Mouse (Mus musculus): ENCODE results near the gene Mtx2. TPM values are rescaled to one million over a fixed set of nuclear protein-coding genes. Genes with fewer than 3 reads are reported as not detected.

Gene Mtx2
- polyA plus RNA-seq (2014; fragmentation: Illumina TruSeq; extraction: RNeasy Lipid Tissue Mini Kit (QIAGEN cat#74804); ENCODE audit: low replicate concordance) = 231 TPM

GRCm38 (mm10) chr2:74825730-74826430 is at the start of gene Mtx2:
Gene Mtx2, plus strand, starts transcription at chr2:74825803.

Other genes with a start within 250 kb of the Mtx2 start
- 32.3 TPM for gene Lnpk, start 246.4 kb upstream of the Mtx2 start, polyA plus RNA-seq (2014; fragmentation: Illumina TruSeq; extraction: RNeasy Lipid Tissue Mini Kit (QIAGEN cat#74804); ENCODE audit: low replicate concordance)
- gene Evx2, start 166.2 kb upstream of the Mtx2 start, polyA plus RNA-seq (2014; fragmentation: Illumina TruSeq; extraction: RNeasy Lipid Tissue Mini Kit (QIAGEN cat#74804); ENCODE audit: low replicate concordance) = not detected
- gene Hoxd13, start 157.5 kb upstream of the Mtx2 start, polyA plus RNA-seq (2014; fragmentation: Illumina TruSeq; extraction: RNeasy Lipid Tissue Mini Kit (QIAGEN cat#74804); ENCODE audit: low replicate concordance) = not detected
- not detected for gene Hoxd12, start 150.8 kb upstream of the Mtx2 start, polyA plus RNA-seq (2014; fragmentation: Illumina TruSeq; extraction: RNeasy Lipid Tissue Mini Kit (QIAGEN cat#74804); ENCODE audit: low replicate concordance)
- gene Hoxd11, start 146.2 kb upstream of the Mtx2 start, polyA plus RNA-seq (2014; fragmentation: Illumina TruSeq; extraction: RNeasy Lipid Tissue Mini Kit (QIAGEN cat#74804); ENCODE audit: low replicate concordance) = not detected
- gene Hoxd10, start 133.9 kb upstream of the Mtx2 start, polyA plus RNA-seq (2014; fragmentation: Illumina TruSeq; extraction: RNeasy Lipid Tissue Mini Kit (QIAGEN cat#74804); ENCODE audit: low replicate concordance) = not detected
- not detected for gene Hoxd9, start 128.1 kb upstream of the Mtx2 start, polyA plus RNA-seq (2014; fragmentation: Illumina TruSeq; extraction: RNeasy Lipid Tissue Mini Kit (QIAGEN cat#74804); ENCODE audit: low replicate concordance)
- gene Hoxd8, start 121.2 kb upstream of the Mtx2 start, polyA plus RNA-seq (2014; fragmentation: Illumina TruSeq; extraction: RNeasy Lipid Tissue Mini Kit (QIAGEN cat#74804); ENCODE audit: low replicate concordance) = 1.6 TPM
- 0.26 TPM for gene Hoxd3, start 113.9 kb upstream of the Mtx2 start, polyA plus RNA-seq (2014; fragmentation: Illumina TruSeq; extraction: RNeasy Lipid Tissue Mini Kit (QIAGEN cat#74804); ENCODE audit: low replicate concordance)
- 0.41 TPM for gene Hoxd4, start 113.9 kb upstream of the Mtx2 start, polyA plus RNA-seq (2014; fragmentation: Illumina TruSeq; extraction: RNeasy Lipid Tissue Mini Kit (QIAGEN cat#74804); ENCODE audit: low replicate concordance)
- not detected for gene Gm28230, start 99.1 kb upstream of the Mtx2 start, polyA plus RNA-seq (2014; fragmentation: Illumina TruSeq; extraction: RNeasy Lipid Tissue Mini Kit (QIAGEN cat#74804); ENCODE audit: low replicate concordance)
- gene Hoxd1, start 62.8 kb upstream of the Mtx2 start, polyA plus RNA-seq (2014; fragmentation: Illumina TruSeq; extraction: RNeasy Lipid Tissue Mini Kit (QIAGEN cat#74804); ENCODE audit: low replicate concordance) = not detected

Data from small intestine, adult 10 weeks (tissue).